Mouse (Mus musculus): ENCODE measurements at regions not wholly inside any gene's neighbourhood (a gene's known extent, or its start where the extent isn't known, plus 50 kb on each side); places are given as distances from the start of the nearest gene placed in this dataset.
A peak's percentile ranks its signal among the peaks of the same experiment; 100 is the strongest.
"Not testable (repeated sequence)": the region's sequence is repeated elsewhere in the genome, so short reads cannot be mapped to it uniquely, and the experiment has no call there.

- DNase-seq = peak; percentile 17 to 19
These were observed 872.3 kb downstream of the Nxph1 start for GRCm38 (mm10) chr6:9820311-9821243.

- no peak for DNase-seq
These were observed 886.7 kb downstream of the Nxph1 start for GRCm38 (mm10) chr6:9834884-9835476.

DNA sequence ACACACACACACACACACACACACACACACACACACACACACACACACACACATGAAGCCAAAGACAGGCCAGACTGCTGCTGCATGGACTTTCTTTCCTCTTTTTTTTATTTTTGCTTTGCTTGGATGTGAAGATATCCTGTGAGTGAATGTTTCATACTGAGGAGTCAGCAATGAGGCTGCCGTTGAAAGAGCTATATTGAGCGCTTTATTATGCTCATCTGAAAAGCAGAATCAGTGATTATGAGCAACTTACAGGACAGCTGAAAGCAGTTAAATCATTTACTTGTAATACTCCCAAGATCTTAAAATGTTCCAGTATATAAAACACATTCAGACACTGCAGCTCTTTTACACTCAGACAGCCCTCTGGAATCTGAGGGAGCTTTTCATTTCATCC lies 894.2 kb downstream of the Nxph1 start:
- DNase-seq = no peak

GRCm38 (mm10) chr6:9889853-9890252 lies 941.6 kb downstream of the Nxph1 start:
- not testable (repeated sequence) for DNase-seq

All from layer of hippocampus, postnatal 36 days (tissue).